Mouse (Mus musculus) left cerebral cortex, adult 8-10 months (tissue): ENCODE measurements around the gene Egfr. TPM values are rescaled to one million over a fixed set of nuclear protein-coding genes. Genes with fewer than 3 reads are reported as not detected.

Experiments used
- DNase-seq, 2 experiments: peaks; one replicate each; pipeline ENCODE4 v3.0.0; 2022; ENCODE audit warnings: low spot score in 2 of 2
- total RNA-seq, 4 experiments: library from RNA; stranded (reverse); gene quantifications; 2 replicates each; pipeline ENCODE4 v1.2.4; 2022

Egfr gene
- total RNA-seq, 4 experiments from 2014 or later: 11.8 to 15.0 (median 13.7) TPM

GRCm38 (mm10) chr11:16951761-16952010, 199.7 kb downstream of the Egfr start:
- DNase-seq: no peak

- DNase-seq: no peak
Observed at GRCm38 (mm10) chr11:16956115-16956862, 204.3 kb downstream of the Egfr start.

GRCm38 (mm10) chr11:16957030-16957429, 205.0 kb downstream of the Egfr start:
- DNase-seq: no peak

- DNase-seq: no peak
Observed at GRCm38 (mm10) chr11:16958520-16958919, 206.5 kb downstream of the Egfr start.

Other genes with a start within 250 kb of the Egfr start
- 10 to 100 TPM in 2 of 4 experiments, 1 to 10 TPM in 2; 5.6 to 11.3 (median 8.7) TPM for gene Sec61g, start 243.7 kb upstream of the Egfr start, total RNA-seq
- 1 to 10 TPM; 1.8 to 2.7 (median 2.0) TPM for gene Fbxo48, start 199.2 kb downstream of the Egfr start, total RNA-seq